Mouse (Mus musculus) lung, postnatal 0 days (tissue): ENCODE results near the gene Stub1.

Source experiments
- CTCF ChIP-seq: IDR thresholded peaks from 2 replicates; pipeline ENCODE4 v1.5.1; 2016; ENCODE audit warnings: antibody characterized with exemption, mild to moderate bottlenecking
- EP300 ChIP-seq: IDR thresholded peaks from 2 replicates; pipeline ENCODE4 v1.6.1; 2016; ENCODE audit warnings: antibody characterized with exemption, mild to moderate bottlenecking, control low read depth

- TF ChIP-seq CTCF (no peak), EP300 (no peak)
Measured at GRCm38 (mm10) chr17:25873405-25874147, 40.4 kb upstream of the Stub1 start.
